Mouse (Mus musculus) liver, embryonic 12.5 days (tissue): Measurements from ENCODE around the gene Sorbs2. TPM values are rescaled to one million over a fixed set of nuclear protein-coding genes. Genes with fewer than 3 reads are reported as not detected.

Source experiments
- ATAC-seq: fragments of 200-750 bp; cut with Nextera tagmentation; 2 replicates; pipeline ENCODE4 v1.8.0; 2017; ENCODE audit warnings: moderate number of reproducible peaks, mild to moderate bottlenecking, moderate library complexity
- H3K27ac ChIP-seq: fragments of 300-500 bp; sonication (generic); 2 replicates; pipeline ENCODE4 v1.5.1; 2016; ENCODE audit warnings: mild to moderate bottlenecking
- H3K27me3 ChIP-seq: fragments of 300-500 bp; sonication (generic); replicated peaks from 2 replicates; pipeline ENCODE4 v1.6.1; 2016; ENCODE audit warnings: mild to moderate bottlenecking, moderate library complexity
- H3K36me3 ChIP-seq: fragments of 300-500 bp; sonication (generic); 2 replicates; pipeline ENCODE4 v1.6.1; 2016; ENCODE audit warnings: mild to moderate bottlenecking, moderate library complexity
- H3K4me1 ChIP-seq: fragments of 300-500 bp; sonication (generic); 2 replicates; pipeline ENCODE4 v1.6.1; 2016
- H3K4me2 ChIP-seq: fragments of 300-500 bp; sonication (generic); 2 replicates; pipeline ENCODE4 v1.6.1; 2016; ENCODE audit warnings: mild to moderate bottlenecking, moderate library complexity
- H3K4me3 ChIP-seq: fragments of 300-500 bp; sonication (generic); 2 replicates; pipeline ENCODE4 v1.5.1; 2016; ENCODE audit warnings: mild to moderate bottlenecking, moderate library complexity
- H3K9ac ChIP-seq: fragments of 300-500 bp; sonication (generic); 2 replicates; pipeline ENCODE4 v1.6.1; 2016; ENCODE audit warnings: mild to moderate bottlenecking, moderate library complexity
- H3K9me3 ChIP-seq: fragments of 300-500 bp; sonication (generic); replicated peaks from 2 replicates; pipeline ENCODE4 v1.6.1; 2016; ENCODE audit warnings: mild to moderate bottlenecking, moderate library complexity
- WGBS: fragments of 180-500 bp; shearing (Covaris S2); methylation state at CpG from one replicate; pipeline ENCODE4 v1.1.7; 2016; ENCODE audit not compliant: insufficient replicate concordance; 5-methylcytosine and 5-hydroxymethylcytosine counted together
- polyA plus RNA-seq: library from polyadenylated mRNA; unstranded; fragments of >200 nt; fragmentation: Nextera tagmentation; extraction: Ambion mirVana; gene quantifications from 2 replicates; pipeline ENCODE4 v1.2.1, GENCODE M21; 2016

The Sorbs2 gene
- polyA plus RNA-seq, 1 experiment from 2014 or later = 3.6 TPM

GRCm38 (mm10) chr8:45527708-45528107, 20.1 kb downstream of the Sorbs2 start:
- Histone ChIP-seq H3K27ac (no peak overlapping the region), H3K27me3 (no peaks in the 10 kb centered on the region), H3K36me3 (no peaks in the 10 kb centered on the region), H3K4me1 (no peaks in the 10 kb centered on the region), H3K9ac (no peak overlapping the region), H3K4me3 (no peak overlapping the region), H3K4me2 (no peak overlapping the region), H3K9me3 (no peaks in the 10 kb centered on the region)
- WGBS = 64% methylated on average over 2 of the region's 2 CpGs
- no peak for ATAC-seq

- H3K4me2 ChIP-seq = no peak overlapping the region
- whole genome bisulfite sequencing = 41% methylated on average over 2 of the region's 2 CpGs
- H3K9ac ChIP-seq = no peak overlapping the region
- ATAC-seq = no peak
- no peak overlapping the region for H3K27ac ChIP-seq
- no peaks in the 10 kb centered on the region for H3K27me3 ChIP-seq
- no peaks in the 10 kb centered on the region for H3K36me3 ChIP-seq
- no peaks in the 10 kb centered on the region for H3K9me3 ChIP-seq
- H3K4me3 ChIP-seq = no peak overlapping the region
- no peaks in the 10 kb centered on the region for H3K4me1 ChIP-seq
Observed at GRCm38 (mm10) chr8:45528890-45529289, 21.3 kb downstream of the Sorbs2 start.

- no peak for ATAC-seq
- Histone ChIP-seq H3K36me3 (no peaks in the 10 kb centered on the region), H3K27me3 (no peaks in the 10 kb centered on the region), H3K4me1 (no peaks in the 10 kb centered on the region), H3K4me3 (no peak overlapping the region), H3K4me2 (no peak overlapping the region), H3K27ac (no peak overlapping the region), H3K9me3 (no peaks in the 10 kb centered on the region), H3K9ac (no peak overlapping the region)
- WGBS = 70% methylated on average over 9 of the region's 9 CpGs
Observed at GRCm38 (mm10) chr8:45536578-45536977, 29.0 kb downstream of the Sorbs2 start.

- no peak overlapping the region for H3K4me2 ChIP-seq
Observed at GRCm38 (mm10) chr8:45540513-45540912, 32.9 kb downstream of the Sorbs2 start.

GRCm38 (mm10) chr8:45552175-45552574, 44.6 kb downstream of the Sorbs2 start:
- no peak overlapping the region for H3K4me3 ChIP-seq
- no peaks in the 10 kb centered on the region for H3K27me3 ChIP-seq
- no peaks in the 10 kb centered on the region for H3K9me3 ChIP-seq
- H3K4me1 ChIP-seq = no peaks in the 10 kb centered on the region
- H3K36me3 ChIP-seq = no peaks in the 10 kb centered on the region
- no peak for ATAC-seq
- H3K4me2 ChIP-seq = no peak overlapping the region
- no peak overlapping the region for H3K9ac ChIP-seq
- WGBS = 65% methylated on average over 3 of the region's 3 CpGs
- H3K27ac ChIP-seq = no peak overlapping the region

More at GRCm38 (mm10) chr8:45540513-45540912, 32.9 kb downstream of the Sorbs2 start:
- Histone ChIP-seq H3K27me3 (no peaks in the 10 kb centered on the region), H3K4me3 (no peak overlapping the region), H3K27ac (no peak overlapping the region), H3K36me3 (no peaks in the 10 kb centered on the region), H3K9me3 (no peaks in the 10 kb centered on the region), H3K9ac (no peak overlapping the region), H3K4me1 (no peaks in the 10 kb centered on the region)
- no peak for ATAC-seq
- WGBS = 56% methylated on average over 5 of the region's 5 CpGs

- Histone ChIP-seq H3K9ac (no peak overlapping the region), H3K4me3 (no peak overlapping the region), H3K4me1 (no peaks in the 10 kb centered on the region), H3K27me3 (no peaks in the 10 kb centered on the region), H3K27ac (no peak overlapping the region), H3K4me2 (no peak overlapping the region), H3K36me3 (no peaks in the 10 kb centered on the region), H3K9me3 (no peaks in the 10 kb centered on the region)
- no peak for ATAC-seq
- WGBS = 65% methylated on average over 4 of the region's 4 CpGs
Observed at GRCm38 (mm10) chr8:45554627-45555026, 47.0 kb downstream of the Sorbs2 start.

GRCm38 (mm10) chr8:45557936-45558335, 50.3 kb downstream of the Sorbs2 start:
- H3K9me3 ChIP-seq = no peaks in the 10 kb centered on the region
- H3K4me1 ChIP-seq = no peaks in the 10 kb centered on the region
- no peak overlapping the region for H3K4me2 ChIP-seq
- no peak overlapping the region for H3K27ac ChIP-seq
- no peak overlapping the region for H3K4me3 ChIP-seq
- ATAC-seq = no peak
- H3K9ac ChIP-seq = no peak overlapping the region
- no peaks in the 10 kb centered on the region for H3K27me3 ChIP-seq
- no peaks in the 10 kb centered on the region for H3K36me3 ChIP-seq
- 60% methylated on average over 3 of the region's 3 CpGs for WGBS

- Histone ChIP-seq H3K9me3 (no peaks in the 10 kb centered on the region), H3K4me1 (no peaks in the 10 kb centered on the region), H3K4me3 (no peak overlapping the region), H3K27me3 (no peaks in the 10 kb centered on the region), H3K9ac (no peak overlapping the region), H3K36me3 (no peaks in the 10 kb centered on the region), H3K4me2 (no peak overlapping the region), H3K27ac (no peak overlapping the region)
- no peak for ATAC-seq
- WGBS = 66% methylated on average over 5 of the region's 5 CpGs
Observed at GRCm38 (mm10) chr8:45558426-45558825, 50.8 kb downstream of the Sorbs2 start.

GRCm38 (mm10) chr8:45559176-45559820, 51.7 kb downstream of the Sorbs2 start:
- Histone ChIP-seq H3K27me3 (no peaks in the 10 kb centered on the region), H3K4me1 (no peaks in the 10 kb centered on the region), H3K36me3 (no peaks in the 10 kb centered on the region), H3K4me2 (no peak overlapping the region), H3K9me3 (no peaks in the 10 kb centered on the region), H3K27ac (no peak overlapping the region), H3K4me3 (no peak overlapping the region), H3K9ac (no peak overlapping the region)
- WGBS = 68% methylated on average over 6 of the region's 6 CpGs
- no peak for ATAC-seq

- Histone ChIP-seq H3K4me3 (no peak overlapping the region), H3K4me1 (no peaks in the 10 kb centered on the region), H3K27ac (no peak overlapping the region)
Observed at GRCm38 (mm10) chr8:45565189-45565588, 57.6 kb downstream of the Sorbs2 start.

GRCm38 (mm10) chr8:45570117-45570516, 62.5 kb downstream of the Sorbs2 start:
- Histone ChIP-seq H3K27ac (no peak overlapping the region), H3K4me3 (no peak overlapping the region), H3K9ac (no peak overlapping the region), H3K9me3 (no peaks in the 10 kb centered on the region), H3K36me3 (no peaks in the 10 kb centered on the region), H3K4me2 (no peak overlapping the region), H3K4me1 (no peaks in the 10 kb centered on the region), H3K27me3 (no peaks in the 10 kb centered on the region)
- ATAC-seq = no peak
- WGBS = 62% methylated on average over 4 of the region's 4 CpGs

More at GRCm38 (mm10) chr8:45565189-45565588, 57.6 kb downstream of the Sorbs2 start:
- WGBS = 56% methylated on average over 1 of the region's 1 CpGs
- H3K9me3 ChIP-seq = no peaks in the 10 kb centered on the region
- ATAC-seq = no peak
- H3K4me2 ChIP-seq = no peak overlapping the region
- no peaks in the 10 kb centered on the region for H3K36me3 ChIP-seq
- H3K27me3 ChIP-seq = no peaks in the 10 kb centered on the region
- H3K9ac ChIP-seq = no peak overlapping the region

- Histone ChIP-seq H3K4me1 (no peaks in the 10 kb centered on the region), H3K27ac (no peak overlapping the region), H3K4me2 (no peak overlapping the region), H3K36me3 (no peaks in the 10 kb centered on the region), H3K9me3 (no peaks in the 10 kb centered on the region), H3K27me3 (no peaks in the 10 kb centered on the region), H3K9ac (no peak overlapping the region), H3K4me3 (no peak overlapping the region)
- no peak for ATAC-seq
- 48% methylated on average over 7 of the region's 7 CpGs for WGBS
Observed at GRCm38 (mm10) chr8:45579714-45580543, 72.3 kb downstream of the Sorbs2 start.
